Mouse (Mus musculus) liver, postnatal 0 days (tissue): ENCODE results near the gene Gm3417. TPM values are rescaled to one million over a fixed set of nuclear protein-coding genes. Genes with fewer than 3 reads are reported as not detected.

Experiments used
- ATAC-seq: fragments of 200-750 bp; cut with Nextera tagmentation; 2 replicates; pipeline ENCODE4 v1.8.0; 2017; ENCODE audit warnings: mild to moderate bottlenecking, moderate library complexity
- DNase-seq: peaks from one replicate; pipeline ENCODE4 v3.0.0-alpha.2; 2016
- H3K27ac ChIP-seq: fragments of 300-500 bp; sonication (generic); 2 replicates; pipeline ENCODE4 v1.5.1; 2014; ENCODE audit warnings: antibody characterized with exemption, moderate library complexity, mild to moderate bottlenecking, low read depth
- H3K27me3 ChIP-seq: fragments of 300-500 bp; sonication (generic); 2 replicates; pipeline ENCODE4 v1.6.1; 2014; ENCODE audit warnings: low read length, control low read depth, mixed read lengths; ENCODE audit not compliant: insufficient read depth
- H3K36me3 ChIP-seq: fragments of 300-500 bp; sonication (generic); replicated peaks from 2 replicates; pipeline ENCODE4 v1.6.1; 2014; ENCODE audit warnings: mild to moderate bottlenecking, control low read depth, low read length, moderate library complexity, mixed read lengths; ENCODE audit not compliant: insufficient read depth
- H3K4me1 ChIP-seq: fragments of 300-500 bp; sonication (generic); 2 replicates; pipeline ENCODE4 v1.6.1; 2014; ENCODE audit warnings: antibody characterized with exemption, mild to moderate bottlenecking, control low read depth; ENCODE audit not compliant: insufficient read depth
- H3K4me2 ChIP-seq: fragments of 300-500 bp; sonication (generic); 2 replicates; pipeline ENCODE4 v1.6.1; 2014; ENCODE audit warnings: low read depth, mild to moderate bottlenecking, low read length, moderate library complexity, mixed read lengths
- H3K4me3 ChIP-seq: fragments of 300-500 bp; sonication (generic); 2 replicates; pipeline ENCODE4 v1.5.1; 2014; ENCODE audit warnings: low read depth, low read length
- H3K9ac ChIP-seq: fragments of 300-500 bp; sonication (generic); replicated peaks from 2 replicates; pipeline ENCODE4 v1.6.1; 2014; ENCODE audit warnings: mild to moderate bottlenecking, moderate library complexity
- H3K9me3 ChIP-seq: fragments of 300-500 bp; sonication (generic); 2 replicates; pipeline ENCODE4 v1.6.1; 2016; ENCODE audit warnings: mild to moderate bottlenecking, control low read depth, low read length, mixed read lengths
- CTCF ChIP-seq: sonication (generic); IDR thresholded peaks from 2 replicates; pipeline ENCODE4 v1.5.1; 2016; ENCODE audit warnings: antibody characterized with exemption, low read depth
- EP300 ChIP-seq: IDR thresholded peaks from 2 replicates; pipeline ENCODE4 v1.6.1; 2016; ENCODE audit warnings: antibody characterized with exemption, low read depth, mild to moderate bottlenecking
- WGBS: fragments of 180-500 bp; shearing (Covaris S2); extraction: QIAGEN DNeasy Blood & Tissue Kit; methylation state at CpG from one replicate; pipeline ENCODE4 v1.1.7; 2014; ENCODE audit not compliant: insufficient replicate concordance; 5-methylcytosine and 5-hydroxymethylcytosine counted together
- polyA plus RNA-seq: library from polyadenylated mRNA; unstranded; fragments of >200 nt; fragmentation: Nextera tagmentation; extraction: Ambion mirVana; gene quantifications from 2 replicates; pipeline ENCODE4 v1.2.1, GENCODE M21; 2015

Gene Gm3417
- polyA plus RNA-seq, 1 experiment from 2014 or later, result 1.9 TPM

DNA sequence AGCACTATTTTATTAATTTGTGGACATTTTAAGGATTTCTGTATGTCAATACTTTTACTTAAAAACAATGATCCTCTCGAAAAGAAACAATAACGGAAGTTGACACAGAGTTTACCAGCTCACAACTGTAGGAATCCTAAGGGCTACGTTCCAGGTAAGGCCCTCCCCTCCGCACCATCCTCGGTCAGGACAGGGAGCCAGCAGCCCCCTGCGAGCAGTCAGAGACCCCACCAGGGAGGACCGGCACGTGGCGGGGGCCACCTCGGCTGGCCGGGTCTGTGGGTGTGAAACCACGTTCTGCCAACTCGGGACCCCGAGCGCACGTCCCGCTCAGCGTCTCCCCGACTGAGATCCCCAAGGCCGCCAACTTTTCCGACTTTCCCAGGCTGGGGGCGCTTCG, 18.1 kb downstream of the Gm3417 start:
- ATAC-seq (peak; percentile 20), DNase-seq (peak; percentile 47)
- WGBS, result under 1% methylated on average over 20 of the region's 23 CpGs
- H3K9me3 ChIP-seq, result no peaks in the 10 kb centered on the region
- H3K4me1 ChIP-seq, result peaks cover 6% of the 10 kb centered on the region; the same call in 1 of the 2 replicates
- peak overlapping the region; percentile 79 for H3K4me3 ChIP-seq
- peak overlapping the region; percentile 92 for H3K27ac ChIP-seq
- H3K36me3 ChIP-seq, result peaks cover 12% of the 10 kb centered on the region
- H3K27me3 ChIP-seq, result no peaks in the 10 kb centered on the region
- peak overlapping the region; percentile 93 for H3K4me2 ChIP-seq
- peak overlapping the region; percentile 93 for H3K9ac ChIP-seq
- TF ChIP-seq CTCF (no peak), EP300 (no peak)

DNA sequence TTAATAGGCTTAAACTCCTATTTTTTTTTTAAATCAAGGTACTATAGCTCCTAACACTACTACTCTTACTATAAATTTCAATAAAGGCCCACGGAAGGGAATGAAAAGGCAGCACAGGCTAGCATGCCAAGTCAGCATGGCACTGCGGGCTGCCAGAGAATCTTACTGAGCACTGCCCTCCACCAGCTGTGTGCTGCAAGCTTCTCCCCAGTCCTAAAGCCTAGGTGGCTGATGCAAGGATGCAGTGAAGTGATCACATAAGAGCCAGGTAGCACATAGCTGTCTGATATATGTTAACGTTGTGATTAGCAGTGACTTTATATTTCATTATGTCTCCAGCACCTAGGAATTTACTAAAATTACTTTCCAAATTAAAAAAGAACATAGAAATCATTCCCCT, 18.6 kb downstream of the Gm3417 start:
- H3K9ac ChIP-seq, result peak overlapping the region; percentile 61
- peak overlapping the region; percentile 79 for H3K4me3 ChIP-seq
- H3K4me2 ChIP-seq, result peak overlapping the region; percentile 93
- 29% methylated on average over 3 of the region's 3 CpGs for WGBS
- no peak for TF ChIP-seq EP300
- TF ChIP-seq CTCF, result no peak
- H3K27me3 ChIP-seq, result no peaks in the 10 kb centered on the region
- no peaks in the 10 kb centered on the region for H3K9me3 ChIP-seq
- peaks cover 6% of the 10 kb centered on the region; the same call in 1 of the 2 replicates for H3K4me1 ChIP-seq
- H3K36me3 ChIP-seq, result peaks cover 13% of the 10 kb centered on the region
- DNase-seq (peak; percentile 36), ATAC-seq (peak; percentile 18; the same call in 1 of the 2 replicates)
- H3K27ac ChIP-seq, result 0 out of 2 replicates have a peak overlapping the region, but pooled peaks have one; percentile 18

DNA sequence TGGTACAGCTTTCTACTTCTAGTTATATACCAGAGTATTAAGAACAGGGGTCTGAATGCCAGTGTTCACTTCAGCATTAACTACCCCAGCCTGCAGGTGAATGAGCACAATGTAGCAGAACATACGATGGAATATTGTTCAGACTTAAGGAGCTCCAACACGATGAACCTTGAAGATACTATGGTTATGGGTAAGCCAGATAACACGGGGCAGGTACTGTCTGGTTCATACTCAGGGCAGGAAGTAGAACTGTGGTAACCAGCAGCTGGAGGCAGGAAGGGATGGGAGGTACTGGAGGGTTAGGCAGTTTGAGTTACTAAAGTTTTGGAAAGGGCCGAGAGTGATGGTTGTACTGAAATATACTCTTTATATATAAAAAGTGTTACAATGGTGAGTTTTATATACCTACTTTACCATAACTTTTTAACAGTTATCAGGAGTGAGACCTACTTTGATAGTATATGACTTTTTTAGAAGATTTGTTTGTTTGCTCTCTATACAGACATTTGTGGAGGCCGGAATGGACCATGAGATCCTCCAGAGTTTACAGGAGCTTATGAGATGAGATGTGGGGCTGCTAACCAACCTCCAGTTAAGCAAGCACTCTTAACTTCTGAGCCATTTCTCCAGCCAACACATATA, 19.8 kb downstream of the Gm3417 start:
- peaks cover 9% of the 10 kb centered on the region; the same call in 1 of the 2 replicates for H3K4me1 ChIP-seq
- peak overlapping the region; percentile 93 for H3K4me2 ChIP-seq
- no peak overlapping the region for H3K4me3 ChIP-seq
- peaks cover 25% of the 10 kb centered on the region for H3K36me3 ChIP-seq
- DNase-seq (no peak), ATAC-seq (no peak)
- no peak overlapping the region for H3K27ac ChIP-seq
- H3K9me3 ChIP-seq, result no peaks in the 10 kb centered on the region
- H3K9ac ChIP-seq, result no peak overlapping the region
- no peaks in the 10 kb centered on the region for H3K27me3 ChIP-seq
- 49% methylated on average over 5 of the region's 5 CpGs for WGBS
- TF ChIP-seq CTCF, result no peak
- TF ChIP-seq EP300, result no peak

DNA sequence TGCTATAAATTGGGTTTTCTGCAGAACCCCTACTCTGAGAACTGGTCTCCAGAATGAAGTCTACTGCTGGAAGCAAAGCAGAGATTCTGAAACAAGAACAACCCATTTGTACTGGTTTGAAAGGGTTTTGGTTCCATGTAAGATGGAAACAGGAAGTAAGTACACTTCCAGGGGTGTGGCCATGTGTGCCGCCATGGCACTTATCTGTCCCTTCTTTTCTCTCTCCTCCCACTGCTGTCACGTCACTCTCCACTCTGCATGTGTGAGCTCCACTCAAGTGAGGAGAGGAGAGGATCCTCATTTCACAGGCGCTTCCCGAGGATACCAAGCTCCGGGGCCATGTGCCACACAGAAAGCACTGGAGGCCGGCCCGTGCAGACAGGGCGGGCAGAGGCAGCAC, 25.1 kb downstream of the Gm3417 start:
- peaks cover 65% of the 10 kb centered on the region for H3K36me3 ChIP-seq

DNA sequence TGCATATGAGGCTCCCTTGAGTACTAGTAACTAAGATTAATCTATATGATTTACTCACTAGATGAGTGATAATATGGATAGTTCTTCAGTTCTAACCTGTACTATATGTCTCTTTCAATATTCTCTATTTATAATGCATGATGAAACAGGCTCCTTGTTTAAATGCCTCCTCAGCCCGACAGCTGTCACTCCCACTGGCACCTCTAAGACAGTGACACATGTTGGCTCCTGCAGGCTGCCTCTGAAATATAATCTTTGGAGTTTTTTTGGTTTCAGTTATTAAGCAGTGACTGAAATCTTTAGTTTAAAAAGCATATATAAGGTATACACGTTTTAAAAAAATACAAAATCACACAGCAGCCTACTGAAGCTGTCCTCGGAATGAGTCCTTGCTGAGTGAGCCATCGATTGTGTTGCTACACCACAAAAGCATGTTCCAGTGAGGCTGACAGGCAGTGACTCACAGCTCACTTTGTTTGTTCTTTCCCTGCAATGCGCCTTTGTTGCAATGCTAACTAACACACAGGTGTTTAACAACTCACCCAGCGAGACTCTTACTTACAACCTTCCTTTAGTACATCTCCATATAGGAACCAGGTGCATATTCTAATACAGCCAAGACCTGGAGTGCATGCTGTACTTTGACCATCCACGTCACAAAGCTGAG, 29.3 kb downstream of the Gm3417 start:
- no peak overlapping the region for H3K9ac ChIP-seq
- no peak overlapping the region for H3K27ac ChIP-seq
- H3K9me3 ChIP-seq, result no peaks in the 10 kb centered on the region
- peaks cover 10% of the 10 kb centered on the region for H3K4me1 ChIP-seq
- ATAC-seq, result peak; percentile 79
- H3K4me3 ChIP-seq, result no peak overlapping the region
- no peak for DNase-seq
- H3K27me3 ChIP-seq, result no peaks in the 10 kb centered on the region
- TF ChIP-seq EP300, result no peak
- no peak for TF ChIP-seq CTCF
- H3K36me3 ChIP-seq, result peaks cover 69% of the 10 kb centered on the region
- WGBS, result 73% methylated on average over 7 of the region's 7 CpGs
- H3K4me2 ChIP-seq, result no peak overlapping the region

More for the DNA sequence above, 25.1 kb downstream of the Gm3417 start:
- Histone ChIP-seq H3K4me1 (peaks cover 6% of the 10 kb centered on the region; the same call in 1 of the 2 replicates), H3K4me3 (no peak overlapping the region), H3K9ac (no peak overlapping the region), H3K9me3 (no peaks in the 10 kb centered on the region), H3K4me2 (peak overlapping the region; percentile 11; the same call in 1 of the 2 replicates), H3K27me3 (no peaks in the 10 kb centered on the region), H3K27ac (no peak overlapping the region)
- peak; percentile 66 for ATAC-seq
- DNase-seq, result no peak
- WGBS, result 77% methylated on average over 8 of the region's 8 CpGs
- TF ChIP-seq CTCF (no peak), EP300 (no peak)

DNA sequence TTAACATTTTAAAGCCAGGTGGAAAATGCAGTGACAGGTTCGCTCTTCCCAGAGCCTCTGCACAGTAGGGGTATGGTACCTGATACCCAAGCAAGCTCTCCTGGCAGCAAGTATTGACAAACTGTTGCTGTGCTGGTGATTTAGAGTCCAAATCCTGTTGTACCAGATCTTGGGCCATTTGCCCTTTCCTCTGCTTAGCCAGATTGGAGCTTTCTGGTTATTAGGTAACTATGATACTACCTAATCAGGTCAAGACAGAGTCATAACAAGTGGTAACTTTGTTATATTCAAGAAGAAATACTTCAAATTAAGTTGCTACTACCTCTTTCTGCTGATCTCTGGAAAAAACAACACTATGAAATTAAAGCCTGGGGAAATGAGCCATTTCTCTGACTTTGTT, 34.0 kb downstream of the Gm3417 start:
- H3K36me3 ChIP-seq, result peaks cover 28% of the 10 kb centered on the region
- no peak for ATAC-seq
- WGBS, result 86% methylated on average over 1 of the region's 1 CpGs
- TF ChIP-seq CTCF, result no peak
- TF ChIP-seq EP300, result no peak
- DNase-seq, result no peak
- no peaks in the 10 kb centered on the region for H3K27me3 ChIP-seq
- H3K4me3 ChIP-seq, result 0 out of 2 replicates have a peak overlapping the region, but pooled peaks have one; percentile 97
- peaks cover 18% of the 10 kb centered on the region for H3K4me1 ChIP-seq
- no peaks in the 10 kb centered on the region for H3K9me3 ChIP-seq
- no peak overlapping the region for H3K27ac ChIP-seq
- no peak overlapping the region for H3K9ac ChIP-seq
- peak overlapping the region; percentile 98; the same call in 1 of the 2 replicates for H3K4me2 ChIP-seq
